Comparison of ENCODE assay signal across 8 mouse cellular contexts in the genomic region with DNA sequence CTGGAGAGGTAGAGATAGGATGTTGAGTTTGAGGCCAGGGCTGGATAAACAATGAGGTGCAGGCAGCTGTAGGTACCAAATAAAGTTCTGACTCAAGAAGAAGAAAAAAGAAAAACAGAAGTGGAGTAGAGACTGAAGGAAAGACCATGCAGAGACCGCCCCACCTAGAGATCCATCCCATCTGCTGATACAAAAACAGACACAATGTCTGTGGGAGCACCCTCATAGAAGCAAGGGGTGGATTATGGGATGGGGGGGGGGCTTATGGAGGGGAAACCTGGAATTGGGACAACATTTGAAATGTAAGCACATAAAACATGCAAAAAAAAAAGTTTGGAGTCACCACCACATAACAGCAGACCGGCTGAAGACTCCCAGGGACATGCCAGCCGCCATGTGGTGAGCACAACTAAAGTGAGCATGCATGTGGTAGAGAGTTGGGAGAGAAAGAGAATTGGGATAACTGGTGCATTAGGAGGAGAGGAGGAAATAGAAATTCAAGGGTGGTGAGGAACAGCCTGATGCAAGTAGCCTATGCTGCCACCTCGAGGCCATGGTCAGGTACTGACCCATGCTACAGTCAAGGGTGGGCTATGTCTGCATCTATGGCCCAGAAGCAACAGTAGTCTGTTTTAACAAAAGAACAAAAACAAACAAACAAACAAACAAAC.
DNase-seq lines count a peak whose midpoint lies in the region; ATAC-seq and TF ChIP-seq lines count a peak whose summit lies in the region.

No protein-coding gene starts in this region.

- no peak overlapping the region for H3K4me2 ChIP-seq in midbrain, embryonic 15.5 days
- no peak overlapping the region for H3K4me2 ChIP-seq in stomach, embryonic 16.5 days (ENCODE audit: low read depth, low read length)

- no peak overlapping the region for H3K27ac ChIP-seq in spleen, adult 2 months (ENCODE audit: insufficient read depth, low read length)
- no peak overlapping the region for H3K27ac ChIP-seq in midbrain, embryonic 15.5 days
- no peak overlapping the region for H3K27ac ChIP-seq in stomach, embryonic 16.5 days (ENCODE audit: low read length)

- H3K4me3 ChIP-seq in spleen, adult 2 months (ENCODE audit: extremely low read depth, insufficient read depth, insufficient read length), result no peak overlapping the region
- H3K4me3 ChIP-seq in midbrain, embryonic 15.5 days, result no peak overlapping the region
- H3K4me3 ChIP-seq in stomach, embryonic 16.5 days (replicated peaks; ENCODE audit: low read length), result no peak overlapping the region

- no peaks in the 10 kb centered on the region for H3K9me3 ChIP-seq in midbrain, embryonic 15.5 days
- H3K9me3 ChIP-seq in stomach, embryonic 16.5 days (replicated peaks; ENCODE audit: control insufficient read depth, low read length), result no peaks in the 10 kb centered on the region

- TF ChIP-seq CTCF in spleen, adult 2 months (IDR thresholded peaks at IDR 0.05; ENCODE audit: extremely low read depth, insufficient read depth, insufficient read length, insufficient replicate concordance), result peak; percentile 33; the same call in 1 of the 2 replicates

- intact Hi-C loops in left cerebral cortex, postnatal 14 days (cut with DNase I), result loop anchor here (2.0 to 10.0 kb wide), 2 partner anchors 144 to 474 kb away; partner anchors contain the start of gene Sema5a

- H3K9ac ChIP-seq in midbrain, embryonic 15.5 days, result no peak overlapping the region
- no peak overlapping the region for H3K9ac ChIP-seq in stomach, embryonic 16.5 days (ENCODE audit: low read length)

- DNase-seq in spleen, adult 2 months (ENCODE audit: low read depth in 1 of 2, low spot score in 2 of 2), result no peak
- no peak for DNase-seq in spleen, adult 12 weeks (ENCODE audit: low spot score)
- peak; percentile 74 to 78 for DNase-seq in cerebellum, postnatal 14 days
- peak; percentile 34 to 52 for DNase-seq in frontal cortex, postnatal 14 days (ENCODE audit: low spot score in 2 of 2)
- DNase-seq in kidney, adult 11 months, result peak; percentile 17
- peak; percentile 74 to 75 for DNase-seq in left cerebral cortex, postnatal 14 days (ENCODE audit: low spot score in 2 of 2)

- H3K27me3 ChIP-seq in spleen, adult 2 months (ENCODE audit: control insufficient read depth, insufficient read depth, low read length), result no peaks in the 10 kb centered on the region
- H3K27me3 ChIP-seq in midbrain, embryonic 15.5 days (replicated peaks), result no peaks in the 10 kb centered on the region
- H3K27me3 ChIP-seq in stomach, embryonic 16.5 days (ENCODE audit: control insufficient read depth, insufficient read depth, low read length), result no peaks in the 10 kb centered on the region

- H3K36me3 ChIP-seq in spleen, adult 2 months (ENCODE audit: control insufficient read depth, insufficient read depth, low read length), result no peaks in the 10 kb centered on the region
- no peaks in the 10 kb centered on the region for H3K36me3 ChIP-seq in midbrain, embryonic 15.5 days (replicated peaks)
- H3K36me3 ChIP-seq in stomach, embryonic 16.5 days (ENCODE audit: control insufficient read depth, insufficient read depth, low read length), result no peaks in the 10 kb centered on the region

- TF ChIP-seq POLR2A in spleen, adult 2 months (IDR thresholded peaks at IDR 0.05; ENCODE audit: low read depth, low read length), result no peak

- WGBS in spleen, adult 2 months, result 43% methylated on average over 4 of the region's 4 CpGs
- WGBS in midbrain, embryonic 15.5 days, result 37% methylated on average over 4 of the region's 4 CpGs
- 34% methylated on average over 4 of the region's 4 CpGs for WGBS in stomach, embryonic 16.5 days

- H3K4me1 ChIP-seq in spleen, adult 2 months (ENCODE audit: control insufficient read depth, insufficient read depth, insufficient read length), result no peaks in the 10 kb centered on the region
- no peaks in the 10 kb centered on the region for H3K4me1 ChIP-seq in midbrain, embryonic 15.5 days
- no peaks in the 10 kb centered on the region for H3K4me1 ChIP-seq in stomach, embryonic 16.5 days (ENCODE audit: control insufficient read depth, insufficient read depth, low read length)

- ATAC-seq in midbrain, embryonic 15.5 days (replicated peaks), result peak; percentile 98
- ATAC-seq in stomach, embryonic 16.5 days (ENCODE audit: insufficient read depth, low FRiP score), result peak; percentile 74; the same call in 1 of the 2 replicates

Comparison
In these comparisons a context has a peak if more than half of its experiments do, and no peak if none do; other contexts are left out.
1. DNase-seq: peak in cerebellum, postnatal 14 days (2 of 2), frontal cortex, postnatal 14 days (2 of 2), kidney, adult 11 months (single experiment) and left cerebral cortex, postnatal 14 days (2 of 2); none in spleen, adult 2 months (0 of 2) and spleen, adult 12 weeks (single experiment).